Mouse (Mus musculus) ES-E14 (cell line): ENCODE measurements around the gene Slc4a4.

Experiments
- MAFK ChIP-seq: IDR thresholded peaks from 2 replicates; pipeline ENCODE4 v1.6.1; 2014; ENCODE audit warnings: mild to moderate bottlenecking, low read depth, low read length, inconsistent platforms; ENCODE audit not compliant: insufficient read depth
- ZNF384 ChIP-seq: IDR thresholded peaks from 2 replicates; pipeline ENCODE4 v1.6.1; 2012; ENCODE audit warnings: low read depth, low read length, inconsistent platforms

DNA sequence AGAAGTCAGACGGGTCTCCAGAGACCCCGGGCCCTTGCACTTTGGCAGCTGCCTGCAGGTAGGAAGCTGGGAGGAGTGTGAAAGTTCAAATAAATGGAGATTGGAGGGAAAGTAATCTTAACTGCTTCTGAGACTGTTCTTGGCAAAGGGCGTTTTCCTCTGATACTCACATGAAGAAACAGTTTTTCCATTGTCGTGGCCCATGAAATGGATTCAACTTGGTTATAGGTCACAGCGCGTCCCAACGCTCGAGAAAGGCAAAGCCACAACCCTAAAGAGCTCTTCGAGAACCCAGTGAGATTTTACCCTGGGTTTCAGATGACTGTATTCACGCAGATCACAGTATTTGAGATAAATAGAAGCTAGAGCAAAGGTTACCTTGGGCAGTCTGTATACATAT, 31.0 kb downstream of the Slc4a4 start:
- no peak for TF ChIP-seq MAFK
- no peak for TF ChIP-seq ZNF384
